Mouse (Mus musculus): Measurements from ENCODE around the gene Sf3b2. TPM values are rescaled to one million over a fixed set of nuclear protein-coding genes. Genes with fewer than 3 reads are reported as not detected.
A peak's percentile ranks its signal among the peaks of the same experiment; 100 is the strongest.
"Not testable (repeated sequence)": the region's sequence is repeated elsewhere in the genome, so short reads cannot be mapped to it uniquely, and the experiment has no call there.

Sf3b2 gene
- polyA plus RNA-seq, 1 experiment from 2014 or later: 415 TPM

DNA sequence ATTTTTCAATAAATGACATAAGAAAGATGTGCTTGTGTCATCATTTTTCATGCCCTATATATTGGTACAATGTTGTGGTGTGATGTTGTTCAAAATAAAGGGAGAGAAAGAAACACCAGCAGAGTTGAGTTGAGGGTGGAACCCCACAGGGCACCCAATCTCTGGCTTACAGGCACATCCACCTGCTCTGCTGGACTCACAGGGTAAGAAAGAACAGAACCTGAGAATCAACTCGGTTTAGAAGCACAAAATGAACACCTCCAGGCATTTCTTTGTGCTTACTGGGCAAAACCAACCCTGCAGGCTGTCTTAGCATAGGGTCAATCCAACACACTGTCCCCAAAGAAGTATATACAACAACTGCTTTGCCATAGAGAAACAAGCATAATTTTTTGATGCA, 23.8 kb downstream of the Sf3b2 start:
- no peaks in the 10 kb centered on the region for H3K9me3 ChIP-seq
- peak overlapping the region; percentile 89 for H3K4me2 ChIP-seq
- H3K36me3 ChIP-seq (replicated peaks): peaks cover 26% of the 10 kb centered on the region
- WGBS: 59% methylated on average over 1 of the region's 1 CpGs
- H3K9ac ChIP-seq: peak overlapping the region; percentile 95; the same call in 1 of the 2 replicates
- H3K4me3 ChIP-seq (replicated peaks): peak overlapping the region; percentile 92
- no peak overlapping the region for H3K27ac ChIP-seq
- no peaks in the 10 kb centered on the region for H3K27me3 ChIP-seq
- ATAC-seq (ENCODE audit: low FRiP score): no peak
- peaks cover 36% of the 10 kb centered on the region for H3K4me1 ChIP-seq

DNA sequence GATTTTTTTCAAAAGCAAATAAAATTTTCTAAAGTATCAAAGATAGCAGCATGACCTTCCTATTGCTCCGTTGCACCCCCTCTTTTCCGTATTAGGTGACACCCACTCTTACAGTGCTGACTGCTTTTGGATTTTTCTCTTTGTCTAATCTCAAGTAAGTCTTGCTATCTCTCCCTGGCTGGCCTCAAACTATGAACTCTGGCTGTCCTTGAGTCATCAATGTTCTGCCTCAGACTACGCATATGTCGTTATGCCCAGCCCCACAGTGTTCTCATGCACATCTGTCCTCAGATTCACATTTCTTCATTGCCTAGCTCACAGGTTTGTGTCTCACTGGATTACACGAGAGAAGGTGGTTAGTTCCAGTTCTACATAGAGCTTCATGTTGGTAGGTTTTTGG, 25.9 kb downstream of the Sf3b2 start:
- Histone ChIP-seq H3K27ac (no peak overlapping the region), H3K36me3 (replicated peaks) (peaks cover 7% of the 10 kb centered on the region), H3K4me1 (peaks cover 36% of the 10 kb centered on the region), H3K27me3 (no peaks in the 10 kb centered on the region), H3K4me3 (replicated peaks) (no peak overlapping the region), H3K4me2 (no peak overlapping the region), H3K9ac (no peak overlapping the region), H3K9me3 (no peaks in the 10 kb centered on the region)
- no peak for ATAC-seq (ENCODE audit: low FRiP score)
- 88% methylated on average over 5 of the region's 5 CpGs for WGBS

DNA sequence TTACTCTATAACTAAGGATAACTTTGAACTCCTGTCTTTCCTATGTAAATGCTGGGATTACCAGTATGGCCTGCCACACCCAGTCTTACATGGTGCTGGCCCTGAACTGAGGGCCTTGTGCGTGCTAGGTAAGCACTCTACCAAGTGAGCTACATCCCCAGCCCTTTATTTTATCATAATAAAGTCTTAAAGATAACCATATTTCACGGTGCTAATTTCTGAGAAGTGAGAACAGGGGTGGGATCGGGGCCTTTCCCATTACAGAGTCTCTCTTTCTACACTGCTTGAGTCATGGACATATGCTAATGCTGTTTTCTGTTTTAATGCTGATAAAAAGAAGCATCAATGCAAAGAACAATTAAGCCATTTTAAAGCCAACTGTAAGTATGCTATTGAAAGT, 26.4 kb downstream of the Sf3b2 start:
- no peak overlapping the region for H3K4me3 ChIP-seq (replicated peaks)
- H3K27ac ChIP-seq: no peak overlapping the region
- no peak for ATAC-seq (ENCODE audit: low FRiP score)
- H3K4me2 ChIP-seq: no peak overlapping the region
- WGBS: 93% methylated on average over 3 of the region's 3 CpGs
- H3K27me3 ChIP-seq: no peaks in the 10 kb centered on the region
- no peak overlapping the region for H3K9ac ChIP-seq
- peaks cover 34% of the 10 kb centered on the region for H3K4me1 ChIP-seq
- no peaks in the 10 kb centered on the region for H3K9me3 ChIP-seq
- H3K36me3 ChIP-seq (replicated peaks): peaks cover 1% of the 10 kb centered on the region

DNA sequence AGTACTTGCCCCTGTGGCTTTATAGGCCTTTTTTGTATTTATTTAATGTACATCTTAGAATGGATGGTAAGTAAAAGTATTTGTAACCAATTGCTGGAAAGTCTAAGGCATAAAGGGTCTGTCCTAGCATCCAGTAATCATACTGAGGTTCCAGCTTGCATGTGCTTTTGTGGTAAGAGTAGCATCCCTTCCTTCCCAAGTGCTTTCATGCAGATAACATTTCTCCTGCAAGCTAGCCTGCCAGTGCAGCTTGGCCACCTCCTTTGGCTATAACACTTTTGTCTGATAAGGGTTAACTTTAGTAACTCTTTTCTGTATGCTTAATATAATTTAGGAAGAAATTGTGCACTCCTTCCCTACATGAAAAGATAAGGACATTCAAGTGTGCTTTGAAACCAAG, 27.2 kb downstream of the Sf3b2 start:
- no peak overlapping the region for H3K9ac ChIP-seq
- no peak overlapping the region for H3K4me2 ChIP-seq
- H3K36me3 ChIP-seq (replicated peaks): no peaks in the 10 kb centered on the region
- no peak for ATAC-seq (ENCODE audit: low FRiP score)
- peaks cover 28% of the 10 kb centered on the region for H3K4me1 ChIP-seq
- no peak overlapping the region for H3K4me3 ChIP-seq (replicated peaks)
- H3K27ac ChIP-seq: no peak overlapping the region
- H3K27me3 ChIP-seq: no peaks in the 10 kb centered on the region
- no peaks in the 10 kb centered on the region for H3K9me3 ChIP-seq

DNA sequence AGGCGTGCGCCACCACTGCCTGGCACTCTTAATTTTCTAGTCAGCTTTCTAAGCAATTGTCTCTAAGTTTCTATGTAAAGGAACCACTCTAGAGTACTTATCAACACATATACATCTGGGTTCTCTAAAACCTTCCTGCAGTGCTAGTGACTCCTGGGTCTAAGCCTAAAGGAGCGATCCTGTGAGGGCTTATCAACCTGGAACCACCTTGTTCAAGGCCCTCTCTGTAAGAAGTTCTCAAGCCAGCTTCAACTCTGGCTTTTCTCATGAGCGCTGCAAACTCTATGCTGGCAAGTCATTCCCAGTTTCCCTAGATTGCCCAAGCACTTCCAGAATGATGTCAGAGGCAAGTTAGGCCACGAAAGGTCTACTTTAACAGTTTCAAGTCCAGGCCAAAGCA, 28.2 kb downstream of the Sf3b2 start:
- no peak for ATAC-seq (ENCODE audit: low FRiP score)
- 95% methylated on average over 5 of the region's 5 CpGs for WGBS
- Histone ChIP-seq H3K27ac (no peak overlapping the region), H3K4me2 (no peak overlapping the region), H3K9ac (no peak overlapping the region), H3K4me1 (peaks cover 24% of the 10 kb centered on the region), H3K4me3 (replicated peaks) (no peak overlapping the region), H3K27me3 (no peaks in the 10 kb centered on the region), H3K9me3 (no peaks in the 10 kb centered on the region), H3K36me3 (replicated peaks) (no peaks in the 10 kb centered on the region)

DNA sequence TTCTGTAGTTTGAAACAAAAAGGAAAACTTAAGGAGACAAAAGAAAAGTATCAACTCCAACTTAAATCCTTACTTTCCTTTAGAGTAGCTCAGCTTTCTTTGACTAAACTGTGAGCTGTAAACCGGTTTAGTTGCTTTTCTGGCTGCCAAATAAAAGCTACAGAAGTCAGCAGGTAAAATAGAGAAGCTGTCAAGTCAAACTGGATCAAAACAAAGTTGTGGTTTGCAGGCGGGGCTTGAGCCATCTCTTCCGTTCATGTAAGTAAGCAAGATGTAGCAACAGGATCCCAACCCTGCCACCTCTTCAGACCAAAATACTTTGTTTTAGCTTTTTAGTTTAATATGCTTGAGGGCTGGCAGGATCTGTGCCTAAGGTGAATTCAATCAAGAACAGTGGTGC, 38.1 kb downstream of the Sf3b2 start:
- no peak overlapping the region for H3K9ac ChIP-seq
- no peak overlapping the region for H3K4me3 ChIP-seq (replicated peaks)
- no peaks in the 10 kb centered on the region for H3K36me3 ChIP-seq (replicated peaks)
- no peaks in the 10 kb centered on the region for H3K4me1 ChIP-seq
- no peak for ATAC-seq (ENCODE audit: low FRiP score)
- no peaks in the 10 kb centered on the region for H3K27me3 ChIP-seq
- 62% methylated on average over 3 of the region's 3 CpGs for WGBS
- no peak overlapping the region for H3K27ac ChIP-seq
- H3K4me2 ChIP-seq: no peak overlapping the region
- H3K9me3 ChIP-seq: no peaks in the 10 kb centered on the region

DNA sequence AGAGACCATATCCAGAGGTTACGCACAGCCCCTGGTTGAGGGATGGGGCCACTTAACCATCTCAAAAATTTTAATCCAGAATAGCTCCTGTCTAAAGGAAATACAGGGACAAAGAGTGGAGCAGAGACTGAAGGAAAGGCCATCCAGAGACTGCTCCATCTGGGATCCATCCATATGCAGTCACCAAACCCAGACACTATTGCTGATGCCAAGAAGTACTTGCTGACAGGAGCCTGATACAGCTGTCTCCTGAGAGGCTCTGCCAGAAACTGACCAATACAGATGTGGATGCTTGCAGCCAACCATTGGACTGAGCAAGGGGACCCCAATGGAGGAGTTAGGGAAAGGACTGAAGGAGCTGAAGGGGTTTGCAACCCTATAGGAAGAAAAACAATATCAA, 58.3 kb downstream of the Sf3b2 start:
- not testable (repeated sequence) for H3K27ac ChIP-seq; H3K4me1 ChIP-seq; ATAC-seq (ENCODE audit: low FRiP score); H3K36me3 ChIP-seq (replicated peaks); H3K9me3 ChIP-seq; H3K4me2 ChIP-seq; H3K27me3 ChIP-seq; H3K4me3 ChIP-seq (replicated peaks); H3K9ac ChIP-seq
- WGBS: 96% methylated on average over 1 of the region's 1 CpGs

DNA sequence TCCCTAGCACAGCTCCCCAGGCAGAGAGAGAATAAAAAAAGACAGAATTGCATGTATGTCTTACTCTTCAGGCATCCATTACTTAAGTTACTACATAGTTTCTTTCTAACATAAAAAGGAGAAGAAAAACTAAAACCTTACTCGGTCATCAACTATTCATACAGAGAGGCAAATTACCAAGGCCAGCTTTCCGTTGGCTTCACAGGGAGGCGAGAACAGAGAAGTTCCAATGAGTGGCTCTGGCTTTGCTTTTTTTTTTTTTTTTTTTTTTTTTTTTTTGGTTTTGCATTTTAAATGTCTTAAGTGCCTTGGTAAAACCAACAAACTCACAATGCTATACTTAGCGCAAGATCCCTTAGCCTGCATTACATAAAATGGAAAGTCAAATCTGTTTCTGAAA, 62.6 kb downstream of the Sf3b2 start:
- Histone ChIP-seq H3K9me3 (no peaks in the 10 kb centered on the region), H3K4me1 (no peaks in the 10 kb centered on the region), H3K9ac (no peak overlapping the region), H3K4me3 (replicated peaks) (no peak overlapping the region), H3K4me2 (no peak overlapping the region), H3K27ac (no peak overlapping the region), H3K27me3 (no peaks in the 10 kb centered on the region), H3K36me3 (replicated peaks) (no peaks in the 10 kb centered on the region)
- WGBS: 92% methylated on average over 4 of the region's 4 CpGs
- no peak for ATAC-seq (ENCODE audit: low FRiP score)

DNA sequence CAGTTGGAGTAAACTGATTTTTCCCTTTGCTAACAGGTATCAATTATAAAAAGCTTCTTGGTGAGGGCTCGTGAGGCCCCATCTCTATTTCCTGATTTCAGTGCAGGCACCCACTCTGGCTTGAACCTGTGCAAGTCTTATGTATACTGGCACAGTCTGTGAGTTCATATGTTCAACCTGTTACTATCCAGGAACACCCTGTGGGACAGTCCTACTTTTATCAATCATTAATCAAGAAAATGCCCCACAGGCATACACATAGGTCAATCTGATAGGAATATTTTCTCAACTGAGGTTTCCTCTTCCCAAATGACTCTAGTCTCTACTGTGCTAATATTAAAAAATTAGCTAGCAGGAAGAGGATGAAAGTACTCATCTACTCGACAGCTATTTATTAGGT, 65.1 kb downstream of the Sf3b2 start:
- Histone ChIP-seq H3K4me2 (no peak overlapping the region), H3K9ac (no peak overlapping the region), H3K27ac (no peak overlapping the region), H3K4me1 (no peaks in the 10 kb centered on the region), H3K4me3 (replicated peaks) (no peak overlapping the region), H3K27me3 (no peaks in the 10 kb centered on the region), H3K36me3 (replicated peaks) (no peaks in the 10 kb centered on the region), H3K9me3 (no peaks in the 10 kb centered on the region)
- 93% methylated on average over 2 of the region's 2 CpGs for WGBS
- ATAC-seq (ENCODE audit: low FRiP score): no peak

DNA sequence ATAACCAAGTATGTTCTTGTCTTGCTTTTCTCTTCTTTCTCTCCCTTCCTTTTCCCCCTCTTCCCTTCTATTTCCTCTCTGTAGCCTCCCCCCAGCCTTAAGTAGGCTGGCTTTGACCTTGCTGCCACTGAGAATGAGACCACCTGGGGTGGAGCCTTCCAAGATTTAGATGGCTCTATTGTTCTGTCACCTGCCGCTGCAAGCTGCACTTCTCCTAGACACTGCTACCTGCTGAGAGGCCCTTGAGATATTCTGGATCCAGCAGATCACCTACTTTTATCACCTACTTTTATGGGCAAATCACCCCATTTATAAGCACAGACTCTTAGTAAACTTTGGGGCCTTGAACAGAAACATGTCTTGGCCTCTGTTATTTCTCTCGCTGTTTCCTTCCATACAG, 70.6 kb downstream of the Sf3b2 start:
- 39% methylated on average over 2 of the region's 2 CpGs for WGBS
- H3K27me3 ChIP-seq: no peaks in the 10 kb centered on the region
- H3K4me3 ChIP-seq (replicated peaks): no peak overlapping the region
- H3K9me3 ChIP-seq: no peaks in the 10 kb centered on the region
- H3K9ac ChIP-seq: no peak overlapping the region
- no peak for ATAC-seq (ENCODE audit: low FRiP score)
- no peak overlapping the region for H3K27ac ChIP-seq
- H3K4me1 ChIP-seq: no peaks in the 10 kb centered on the region
- no peak overlapping the region for H3K4me2 ChIP-seq
- no peaks in the 10 kb centered on the region for H3K36me3 ChIP-seq (replicated peaks)

DNA sequence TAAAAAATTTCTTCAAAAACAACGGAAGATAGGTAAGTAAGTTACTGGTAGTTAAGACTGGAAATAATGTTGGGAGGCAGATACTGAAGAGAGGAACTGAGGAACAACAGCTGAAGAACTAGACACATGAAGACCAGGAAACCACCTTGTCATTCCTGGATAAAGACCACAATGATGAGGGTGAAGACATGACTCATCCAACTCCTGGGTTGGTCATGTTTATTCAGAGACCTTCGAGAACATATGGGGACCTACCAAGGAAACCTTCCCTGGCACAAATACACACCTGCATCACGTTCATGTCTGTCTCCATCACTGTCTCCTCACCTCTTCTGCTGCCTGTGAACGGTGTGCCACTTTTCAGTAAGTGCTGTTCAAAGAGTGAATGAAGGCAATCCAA, 71.2 kb downstream of the Sf3b2 start:
- H3K4me2 ChIP-seq: no peak overlapping the region
- H3K27ac ChIP-seq: no peak overlapping the region
- no peak overlapping the region for H3K9ac ChIP-seq
- 89% methylated on average over 4 of the region's 4 CpGs for WGBS
- H3K4me3 ChIP-seq (replicated peaks): no peak overlapping the region
- H3K4me1 ChIP-seq: no peaks in the 10 kb centered on the region
- no peaks in the 10 kb centered on the region for H3K9me3 ChIP-seq
- no peaks in the 10 kb centered on the region for H3K27me3 ChIP-seq
- no peak for ATAC-seq (ENCODE audit: low FRiP score)
- H3K36me3 ChIP-seq (replicated peaks): no peaks in the 10 kb centered on the region

Other genes with a start within 250 kb of the Sf3b2 start
- gene Rin1, start 245.0 kb downstream of the Sf3b2 start, polyA plus RNA-seq (2016; fragmentation: Nextera tagmentation; extraction: Ambion mirVana): 0.87 and 1.6 TPM in 2 replicates
- gene Cd248, start 227.4 kb downstream of the Sf3b2 start, polyA plus RNA-seq (2016; fragmentation: Nextera tagmentation; extraction: Ambion mirVana): 16.4 and 17.1 TPM in 2 replicates
- gene Tmem151a, start 209.9 kb downstream of the Sf3b2 start, polyA plus RNA-seq (2016; fragmentation: Nextera tagmentation; extraction: Ambion mirVana): 1.7 and 2.0 TPM in 2 replicates
- gene Yif1a, start 206.9 kb downstream of the Sf3b2 start, polyA plus RNA-seq (2016; fragmentation: Nextera tagmentation; extraction: Ambion mirVana): 54.4 and 56.4 TPM in 2 replicates
- 168 and 180 TPM in 2 replicates for gene Cnih2, start 196.9 kb downstream of the Sf3b2 start, polyA plus RNA-seq (2016; fragmentation: Nextera tagmentation; extraction: Ambion mirVana)
- 232 and 237 TPM in 2 replicates for gene Rab1b, start 188.4 kb downstream of the Sf3b2 start, polyA plus RNA-seq (2016; fragmentation: Nextera tagmentation; extraction: Ambion mirVana)
- gene Klc2, start 176.9 kb downstream of the Sf3b2 start, polyA plus RNA-seq (2016; fragmentation: Nextera tagmentation; extraction: Ambion mirVana): 45.8 and 46.0 TPM in 2 replicates
- 29.4 and 30.9 TPM in 2 replicates for gene Pacs1, start 22.3 kb downstream of the Sf3b2 start, polyA plus RNA-seq (2016; fragmentation: Nextera tagmentation; extraction: Ambion mirVana)
- gene Gal3st3, start 2.9 kb upstream of the Sf3b2 start, polyA plus RNA-seq (2016; fragmentation: Nextera tagmentation; extraction: Ambion mirVana): 17.5 and 21.8 TPM in 2 replicates
- gene Catsper1, start 40.3 kb upstream of the Sf3b2 start, polyA plus RNA-seq (2016; fragmentation: Nextera tagmentation; extraction: Ambion mirVana): not detected in 2 replicates
- gene Cst6, start 54.1 kb upstream of the Sf3b2 start, polyA plus RNA-seq (2016; fragmentation: Nextera tagmentation; extraction: Ambion mirVana): 0.66 and 0.67 TPM in 2 replicates
- 75.7 and 78.3 TPM in 2 replicates for gene Eif1ad, start 71.3 kb upstream of the Sf3b2 start, polyA plus RNA-seq (2016; fragmentation: Nextera tagmentation; extraction: Ambion mirVana)
- 416 and 423 TPM in 2 replicates for gene Banf1, start 71.7 kb upstream of the Sf3b2 start, polyA plus RNA-seq (2016; fragmentation: Nextera tagmentation; extraction: Ambion mirVana)
- gene Sart1, start 93.2 kb upstream of the Sf3b2 start, polyA plus RNA-seq (2016; fragmentation: Nextera tagmentation; extraction: Ambion mirVana): 113 and 125 TPM in 2 replicates
- gene Tsga10ip, start 107.1 kb upstream of the Sf3b2 start, polyA plus RNA-seq (2016; fragmentation: Nextera tagmentation; extraction: Ambion mirVana): not detected in 2 replicates
- gene Drap1, start 129.5 kb upstream of the Sf3b2 start, polyA plus RNA-seq (2016; fragmentation: Nextera tagmentation; extraction: Ambion mirVana): 257 and 260 TPM in 2 replicates
- 48.3 and 50.8 TPM in 2 replicates for gene AI837181, start 129.7 kb upstream of the Sf3b2 start, polyA plus RNA-seq (2016; fragmentation: Nextera tagmentation; extraction: Ambion mirVana)
- not detected in 2 replicates for gene Fosl1, start 152.1 kb upstream of the Sf3b2 start, polyA plus RNA-seq (2016; fragmentation: Nextera tagmentation; extraction: Ambion mirVana)
- gene Ccdc85b, start 162.4 kb upstream of the Sf3b2 start, polyA plus RNA-seq (2016; fragmentation: Nextera tagmentation; extraction: Ambion mirVana): 8.0 and 9.0 TPM in 2 replicates
- 122 and 128 TPM in 2 replicates for gene Fibp, start 165.2 kb upstream of the Sf3b2 start, polyA plus RNA-seq (2016; fragmentation: Nextera tagmentation; extraction: Ambion mirVana)
- gene Ctsw, start 173.1 kb upstream of the Sf3b2 start, polyA plus RNA-seq (2016; fragmentation: Nextera tagmentation; extraction: Ambion mirVana): 3.1 and 3.7 TPM in 2 replicates
- 40.2 and 41.9 TPM in 2 replicates for gene Efemp2, start 178.5 kb upstream of the Sf3b2 start, polyA plus RNA-seq (2016; fragmentation: Nextera tagmentation; extraction: Ambion mirVana)
- gene Mus81, start 192.9 kb upstream of the Sf3b2 start, polyA plus RNA-seq (2016; fragmentation: Nextera tagmentation; extraction: Ambion mirVana): 40.6 and 42.7 TPM in 2 replicates
- gene Cfl1, start 195.0 kb upstream of the Sf3b2 start, polyA plus RNA-seq (2016; fragmentation: Nextera tagmentation; extraction: Ambion mirVana): 3,168 and 3,195 TPM in 2 replicates
- gene 1700020D05Rik, start 208.3 kb upstream of the Sf3b2 start, polyA plus RNA-seq (2016; fragmentation: Nextera tagmentation; extraction: Ambion mirVana): 0.26 TPM in 1 of 2 replicates, not detected in the other
- 29.3 and 29.5 TPM in 2 replicates for gene Snx32, start 215.1 kb upstream of the Sf3b2 start, polyA plus RNA-seq (2016; fragmentation: Nextera tagmentation; extraction: Ambion mirVana)

All from forebrain, embryonic 12.5 days (tissue).